Mouse (Mus musculus): ENCODE results near the gene Col27a1. TPM values are rescaled to one million over a fixed set of nuclear protein-coding genes. Genes with fewer than 3 reads are reported as not detected.

Col27a1 gene
- polyA plus RNA-seq, 1 experiment from 2014 or later: 2.4 TPM

GRCm38 (mm10) chr4:63275251-63275650, 61.4 kb downstream of the Col27a1 start:
- Histone ChIP-seq H3K4me1 (replicated peaks) (peaks cover 5% of the 10 kb centered on the region; the same call in 1 of the 2 replicates), H3K36me3 (peaks cover 7% of the 10 kb centered on the region), H3K27ac (no peak overlapping the region), H3K9me3 (no peaks in the 10 kb centered on the region), H3K27me3 (ENCODE audit: insufficient read depth, poor library complexity, severe bottlenecking) (no peaks in the 10 kb centered on the region), H3K4me3 (no peak overlapping the region)
- DNase-seq (ENCODE audit: low spot score): no peak
- 56% methylated on average over 8 of the region's 8 CpGs for WGBS

- Histone ChIP-seq H3K4me3 (no peak overlapping the region), H3K9me3 (no peaks in the 10 kb centered on the region), H3K27me3 (ENCODE audit: insufficient read depth, poor library complexity, severe bottlenecking) (no peaks in the 10 kb centered on the region), H3K4me1 (replicated peaks) (peaks cover 5% of the 10 kb centered on the region; the same call in 1 of the 2 replicates), H3K36me3 (peaks cover 7% of the 10 kb centered on the region), H3K27ac (no peak overlapping the region)
- DNase-seq (ENCODE audit: low spot score): no peak
- WGBS: 80% methylated on average over 1 of the region's 1 CpGs
Observed at GRCm38 (mm10) chr4:63276571-63276970, 62.8 kb downstream of the Col27a1 start.

GRCm38 (mm10) chr4:63278821-63279220, 65.0 kb downstream of the Col27a1 start:
- Histone ChIP-seq H3K9me3 (no peaks in the 10 kb centered on the region), H3K4me3 (no peak overlapping the region), H3K27ac (no peak overlapping the region), H3K4me1 (replicated peaks) (peaks cover 5% of the 10 kb centered on the region; the same call in 1 of the 2 replicates), H3K27me3 (ENCODE audit: insufficient read depth, poor library complexity, severe bottlenecking) (no peaks in the 10 kb centered on the region), H3K36me3 (no peaks in the 10 kb centered on the region)
- no peak for DNase-seq (ENCODE audit: low spot score)
- WGBS: 92% methylated on average over 7 of the region's 7 CpGs

DNA sequence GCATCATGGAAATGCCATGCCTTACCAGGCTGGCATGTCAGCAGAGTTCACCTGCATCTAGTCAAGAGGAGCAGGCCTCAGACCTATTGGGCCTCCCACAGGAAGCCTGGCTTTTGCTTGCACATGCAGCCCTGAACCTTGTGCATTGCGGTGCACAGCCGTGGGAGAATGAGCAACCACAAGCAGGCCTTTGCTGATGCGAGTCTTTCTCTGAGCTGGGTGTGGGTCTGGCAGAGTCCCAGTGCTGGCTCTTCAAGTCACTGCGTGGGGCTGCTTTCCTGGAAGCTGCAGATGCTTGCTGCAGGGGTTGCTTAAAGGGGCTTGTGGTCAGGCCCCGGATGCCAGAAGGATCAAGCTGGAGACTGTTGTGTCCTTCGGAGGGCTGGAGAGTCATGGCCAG, 67.9 kb downstream of the Col27a1 start:
- Histone ChIP-seq H3K36me3 (0 out of 2 replicates have a peak, but pooled peaks cover 2% of the 10 kb centered on the region), H3K27ac (no peak overlapping the region), H3K9me3 (no peaks in the 10 kb centered on the region), H3K4me3 (no peak overlapping the region), H3K27me3 (ENCODE audit: insufficient read depth, poor library complexity, severe bottlenecking) (no peaks in the 10 kb centered on the region), H3K4me1 (replicated peaks) (no peaks in the 10 kb centered on the region)
- WGBS: 85% methylated on average over 6 of the region's 6 CpGs
- no peak for DNase-seq (ENCODE audit: low spot score)

DNA sequence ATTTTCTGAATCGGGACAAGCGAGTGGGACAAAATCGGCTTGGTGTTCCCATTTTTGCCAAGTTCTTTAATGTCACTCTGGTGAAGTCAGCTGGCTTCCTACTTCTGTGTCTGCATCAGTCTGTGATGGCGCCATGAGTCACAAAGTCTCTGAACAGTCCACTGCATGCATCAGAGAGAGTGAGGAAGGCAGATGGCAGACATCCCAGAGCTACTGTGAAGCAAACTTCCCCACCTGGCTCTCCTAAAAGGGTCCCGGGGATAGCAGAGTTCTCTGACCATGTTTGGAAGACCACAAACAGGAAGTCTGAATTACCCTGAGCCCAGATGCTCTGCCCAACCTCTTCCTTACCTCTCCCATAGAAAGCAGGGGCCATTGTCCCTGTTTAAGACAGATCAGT, 69.5 kb downstream of the Col27a1 start:
- no peak for DNase-seq (ENCODE audit: low spot score)
- WGBS: 88% methylated on average over 5 of the region's 5 CpGs

DNA sequence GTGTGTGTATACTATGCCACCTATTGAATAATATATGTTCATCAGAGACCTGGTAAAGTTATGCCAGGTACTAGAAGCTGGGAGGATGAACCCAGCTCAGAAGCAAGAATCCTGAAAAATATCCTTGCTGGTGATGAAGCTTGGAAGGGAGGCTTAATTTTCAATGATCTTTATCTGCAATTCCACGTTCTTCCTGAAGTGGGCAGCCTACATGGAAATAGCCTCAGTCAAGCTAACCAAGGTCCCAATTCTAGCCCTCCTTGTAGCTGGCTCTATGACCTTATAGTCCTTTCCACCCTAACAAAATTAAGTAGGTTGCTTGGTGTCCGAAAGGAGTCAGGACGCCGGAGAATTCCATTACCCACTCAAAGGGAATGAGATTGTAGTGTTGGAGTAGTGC, 72.2 kb downstream of the Col27a1 start:
- no peaks in the 10 kb centered on the region for H3K9me3 ChIP-seq
- no peak overlapping the region for H3K27ac ChIP-seq
- 84% methylated on average over 4 of the region's 4 CpGs for WGBS
- no peak overlapping the region for H3K4me3 ChIP-seq
- H3K36me3 ChIP-seq: 0 out of 2 replicates have a peak, but pooled peaks cover 2% of the 10 kb centered on the region
- DNase-seq (ENCODE audit: low spot score): no peak
- H3K4me1 ChIP-seq (replicated peaks): peaks cover 9% of the 10 kb centered on the region; the same call in 1 of the 2 replicates
- no peaks in the 10 kb centered on the region for H3K27me3 ChIP-seq (ENCODE audit: insufficient read depth, poor library complexity, severe bottlenecking)

More for the DNA sequence above, 69.5 kb downstream of the Col27a1 start:
- no peaks in the 10 kb centered on the region for H3K9me3 ChIP-seq
- no peaks in the 10 kb centered on the region for H3K4me1 ChIP-seq (replicated peaks)
- H3K27me3 ChIP-seq (ENCODE audit: insufficient read depth, poor library complexity, severe bottlenecking): no peaks in the 10 kb centered on the region
- H3K36me3 ChIP-seq: 0 out of 2 replicates have a peak, but pooled peaks cover 2% of the 10 kb centered on the region
- H3K4me3 ChIP-seq: no peak overlapping the region
- H3K27ac ChIP-seq: no peak overlapping the region

- Histone ChIP-seq H3K36me3 (peaks cover 5% of the 10 kb centered on the region; the same call in 1 of the 2 replicates), H3K4me1 (replicated peaks) (peaks cover 11% of the 10 kb centered on the region; the same call in 1 of the 2 replicates), H3K4me3 (no peak overlapping the region), H3K9me3 (no peaks in the 10 kb centered on the region), H3K27me3 (ENCODE audit: insufficient read depth, poor library complexity, severe bottlenecking) (no peaks in the 10 kb centered on the region), H3K27ac (no peak overlapping the region)
- WGBS: 94% methylated on average over 5 of the region's 5 CpGs
- DNase-seq (ENCODE audit: low spot score): no peak
Observed at GRCm38 (mm10) chr4:63288497-63288896, 74.7 kb downstream of the Col27a1 start.

DNA sequence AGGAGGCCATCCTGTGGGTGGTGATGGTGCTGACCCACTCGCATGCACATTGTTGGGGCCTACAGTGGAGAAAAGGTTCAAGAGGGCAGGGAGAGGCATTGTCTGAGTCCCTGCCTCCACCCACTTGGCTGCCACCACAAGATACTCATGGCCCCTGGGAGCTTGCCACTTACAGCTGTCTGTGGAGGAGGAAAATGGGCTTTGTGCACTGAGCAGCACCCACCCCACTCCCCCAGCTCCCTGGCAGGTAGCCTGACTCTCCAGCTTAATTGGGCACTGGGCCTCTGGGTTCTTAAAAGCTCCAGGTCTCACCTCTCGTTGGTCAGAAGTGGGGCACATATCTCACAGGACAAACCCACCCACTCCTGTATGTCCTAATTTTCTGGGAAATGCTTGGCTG, 76.3 kb downstream of the Col27a1 start:
- Histone ChIP-seq H3K4me3 (no peak overlapping the region), H3K4me1 (replicated peaks) (peaks cover 11% of the 10 kb centered on the region; the same call in 1 of the 2 replicates), H3K27ac (0 out of 2 replicates have a peak overlapping the region, but pooled peaks have one; percentile 3), H3K27me3 (ENCODE audit: insufficient read depth, poor library complexity, severe bottlenecking) (no peaks in the 10 kb centered on the region), H3K36me3 (peaks cover 9% of the 10 kb centered on the region; the same call in 1 of the 2 replicates), H3K9me3 (no peaks in the 10 kb centered on the region)
- WGBS: 79% methylated on average over 2 of the region's 2 CpGs
- DNase-seq (ENCODE audit: low spot score): no peak

DNA sequence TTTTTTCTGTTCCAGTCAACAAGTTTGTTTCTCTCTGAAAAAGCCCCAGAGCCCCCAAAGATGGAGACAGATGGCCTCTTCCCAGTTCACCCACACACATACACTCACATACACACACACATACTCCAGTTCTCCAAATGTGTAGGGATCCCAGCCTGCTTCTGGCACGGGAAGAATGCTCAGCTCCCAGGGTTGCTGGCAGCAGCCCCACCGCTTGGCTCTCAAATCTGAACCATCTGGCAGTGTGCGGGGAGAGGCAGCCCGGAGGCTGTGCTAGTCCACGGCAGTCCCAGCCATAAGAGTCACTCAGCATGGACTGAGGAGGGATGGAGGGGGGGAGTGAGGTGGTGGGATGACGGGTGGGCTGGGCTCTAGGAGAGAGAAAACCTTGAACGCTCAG, 77.3 kb downstream of the Col27a1 start:
- H3K4me3 ChIP-seq: no peak overlapping the region

DNA sequence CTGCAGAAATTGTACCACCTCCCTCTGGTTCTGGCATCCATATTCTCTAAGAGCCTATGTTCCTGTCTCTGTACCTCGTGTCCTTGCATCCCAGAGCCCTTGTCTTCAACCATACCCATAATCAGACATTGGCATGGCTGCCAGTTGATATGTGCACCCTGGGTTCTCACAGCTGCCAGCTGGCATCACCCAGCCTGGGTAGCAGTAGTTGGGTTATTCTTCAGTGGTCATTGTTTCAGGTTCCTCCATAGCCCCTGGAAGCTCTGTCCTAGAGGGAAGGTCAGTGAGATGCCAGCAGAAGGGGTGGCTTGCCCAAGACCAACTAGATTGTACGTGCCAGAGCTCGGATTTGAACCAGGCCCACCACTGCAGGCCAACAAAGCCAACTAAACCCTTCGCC, 77.9 kb downstream of the Col27a1 start:
- DNase-seq (ENCODE audit: low spot score): no peak
- 85% methylated on average over 4 of the region's 4 CpGs for WGBS
- H3K27me3 ChIP-seq (ENCODE audit: insufficient read depth, poor library complexity, severe bottlenecking): no peaks in the 10 kb centered on the region
- H3K9me3 ChIP-seq: no peaks in the 10 kb centered on the region
- no peak overlapping the region for H3K4me3 ChIP-seq
- peaks cover 10% of the 10 kb centered on the region; the same call in 1 of the 2 replicates for H3K36me3 ChIP-seq
- H3K27ac ChIP-seq: no peak overlapping the region
- H3K4me1 ChIP-seq (replicated peaks): peaks cover 11% of the 10 kb centered on the region; the same call in 1 of the 2 replicates

More for the DNA sequence above, 77.3 kb downstream of the Col27a1 start:
- peak; percentile 42 for DNase-seq (ENCODE audit: low spot score)
- Histone ChIP-seq H3K4me1 (replicated peaks) (peaks cover 11% of the 10 kb centered on the region; the same call in 1 of the 2 replicates), H3K9me3 (no peaks in the 10 kb centered on the region), H3K27me3 (ENCODE audit: insufficient read depth, poor library complexity, severe bottlenecking) (no peaks in the 10 kb centered on the region), H3K36me3 (peaks cover 10% of the 10 kb centered on the region; the same call in 1 of the 2 replicates), H3K27ac (no peak overlapping the region)
- 57% methylated on average over 7 of the region's 7 CpGs for WGBS

- Histone ChIP-seq H3K36me3 (peaks cover 10% of the 10 kb centered on the region; the same call in 1 of the 2 replicates), H3K27me3 (ENCODE audit: insufficient read depth, poor library complexity, severe bottlenecking) (no peaks in the 10 kb centered on the region), H3K9me3 (no peaks in the 10 kb centered on the region), H3K4me3 (no peak overlapping the region), H3K27ac (no peak overlapping the region), H3K4me1 (replicated peaks) (0 out of 2 replicates have a peak, but pooled peaks cover 5% of the 10 kb centered on the region)
- no peak for DNase-seq (ENCODE audit: low spot score)
- whole genome bisulfite sequencing: 86% methylated on average over 1 of the region's 1 CpGs
Observed at GRCm38 (mm10) chr4:63295641-63296040, 81.8 kb downstream of the Col27a1 start.

DNA sequence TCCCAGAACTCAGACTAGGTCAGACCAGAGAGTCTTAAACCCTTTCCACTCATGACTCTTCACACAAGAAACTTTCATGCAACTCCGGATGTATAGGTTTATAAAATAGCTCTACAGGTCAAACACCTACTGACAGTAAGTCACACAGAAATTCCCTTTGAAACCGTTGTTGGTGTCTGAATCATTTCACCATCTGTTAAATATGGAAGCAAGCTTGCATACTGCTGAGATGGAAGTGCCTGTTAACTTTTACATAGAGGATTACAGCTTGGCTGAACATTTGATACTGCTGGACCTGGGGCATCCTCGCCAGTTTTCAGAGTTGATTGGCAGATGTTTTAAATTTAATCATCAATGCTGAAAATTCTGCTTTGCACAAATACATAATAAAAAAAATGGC, 82.5 kb downstream of the Col27a1 start:
- no peaks in the 10 kb centered on the region for H3K9me3 ChIP-seq
- 71% methylated on average over 3 of the region's 3 CpGs for WGBS
- H3K27me3 ChIP-seq (ENCODE audit: insufficient read depth, poor library complexity, severe bottlenecking): no peaks in the 10 kb centered on the region
- peaks cover 10% of the 10 kb centered on the region; the same call in 1 of the 2 replicates for H3K36me3 ChIP-seq
- H3K4me3 ChIP-seq: no peak overlapping the region
- DNase-seq (ENCODE audit: low spot score): no peak
- no peaks in the 10 kb centered on the region for H3K4me1 ChIP-seq (replicated peaks)
- no peak overlapping the region for H3K27ac ChIP-seq

GRCm38 (mm10) chr4:63296876-63297275, 83.1 kb downstream of the Col27a1 start:
- Histone ChIP-seq H3K27ac (no peak overlapping the region), H3K27me3 (ENCODE audit: insufficient read depth, poor library complexity, severe bottlenecking) (no peaks in the 10 kb centered on the region), H3K36me3 (peaks cover 10% of the 10 kb centered on the region; the same call in 1 of the 2 replicates), H3K4me1 (replicated peaks) (no peaks in the 10 kb centered on the region), H3K4me3 (no peak overlapping the region), H3K9me3 (no peaks in the 10 kb centered on the region)
- WGBS: 88% methylated on average over 8 of the region's 8 CpGs
- DNase-seq (ENCODE audit: low spot score): no peak
